Mouse (Mus musculus) stomach, postnatal 0 days (tissue): ENCODE measurements at regions not wholly inside any gene's neighbourhood (a gene's known extent, or its start where the extent isn't known, plus 50 kb on each side); places are given as distances from the start of the nearest gene placed in this dataset.

Source experiments
- CTCF ChIP-seq: IDR thresholded peaks from 2 replicates; pipeline ENCODE4 v1.5.1; 2016; ENCODE audit warnings: antibody characterized with exemption, low read depth, mild to moderate bottlenecking, moderate library complexity
- EP300 ChIP-seq: optimal IDR thresholded peaks from 2 replicates; pipeline ENCODE3; 2016; ENCODE audit warnings: antibody characterized with exemption

- no peak for TF ChIP-seq CTCF
- no peak for TF ChIP-seq EP300
Measured at GRCm38 (mm10) chr15:82709041-82709440, 54.9 kb downstream of the Cyp2d40 start.
